Comparison of ENCODE assay signal across 8 mouse cellular contexts in the genomic region with DNA sequence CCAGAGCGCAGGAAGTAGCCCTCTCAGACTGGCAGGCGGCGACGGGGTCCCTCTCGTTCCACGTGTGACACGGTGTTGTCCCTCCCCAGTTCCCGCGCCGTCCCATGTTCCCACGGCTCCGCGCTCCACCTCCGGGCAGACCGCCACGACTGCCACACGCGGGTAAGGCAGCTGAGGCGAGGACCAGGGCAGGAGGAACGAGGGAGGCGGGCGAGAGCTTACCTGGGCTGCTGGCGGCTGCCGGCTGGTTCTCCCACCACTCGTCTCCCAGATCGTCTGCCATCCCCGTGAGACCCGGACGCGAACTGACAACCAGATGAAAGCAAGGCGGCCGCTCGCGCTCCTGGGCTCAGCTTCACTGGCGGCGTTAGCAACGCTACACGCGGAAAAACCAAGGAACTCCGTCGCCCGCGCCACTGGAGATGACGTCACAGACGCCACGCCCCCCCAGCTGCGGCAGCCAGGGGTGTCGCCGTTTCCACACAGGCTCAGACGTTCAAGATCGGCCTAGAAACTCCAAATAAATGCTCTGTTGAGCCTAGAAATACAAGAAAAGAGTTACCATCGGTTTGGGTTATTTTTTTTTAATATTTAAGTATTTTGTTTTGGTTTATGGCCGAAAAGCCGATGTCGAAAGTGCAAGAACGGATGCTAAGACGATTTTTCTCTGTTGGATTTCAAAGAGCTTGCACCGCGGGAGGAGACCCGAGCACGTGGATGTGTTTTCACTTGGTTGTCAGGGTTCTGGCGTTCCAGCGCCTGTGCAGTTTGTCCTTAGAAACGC. TPM values are rescaled to one million over a fixed set of nuclear protein-coding genes. Genes with fewer than 3 reads are reported as not detected.
DNase-seq lines count a peak whose midpoint lies in the region; ATAC-seq and TF ChIP-seq lines count a peak whose summit lies in the region.

A gene (minus strand): TSS at position 421 of the 784 bp plus-strand sequence.

- H3K9ac ChIP-seq in heart, embryonic 12.5 days, result peak within 1 kb of the TSS; percentile 81
- H3K9ac ChIP-seq in kidney, postnatal 0 days (ENCODE audit: low read depth, low read length), result peak within 1 kb of the TSS; percentile 77
- H3K9ac ChIP-seq in liver, embryonic 11.5 days (ENCODE audit: low read depth, low read length), result peak within 1 kb of the TSS; percentile 73
- H3K9ac ChIP-seq in stomach, embryonic 14.5 days (replicated peaks; ENCODE audit: low read depth, low read length), result peak within 1 kb of the TSS; percentile 34

- ATAC-seq in heart, embryonic 12.5 days (ENCODE audit: insufficient number of reproducible peaks, low FRiP score), result peak; percentile 90
- peak; percentile 92 for ATAC-seq in kidney, postnatal 0 days (replicated peaks; ENCODE audit: low FRiP score, low read depth)
- peak; percentile 90 for ATAC-seq in liver, embryonic 11.5 days (replicated peaks; ENCODE audit: low FRiP score)
- ATAC-seq in stomach, embryonic 14.5 days (ENCODE audit: insufficient number of reproducible peaks, insufficient read depth, low FRiP score, low read depth), result peak; percentile 90

- no peaks in the 10 kb centered on the region for H3K27me3 ChIP-seq in C2C12 (ENCODE audit: control insufficient read depth, insufficient read depth, insufficient read length)
- no peaks in the 10 kb centered on the region for H3K27me3 ChIP-seq in erythroblast, embryonic 14.5 days (ENCODE audit: control insufficient read depth)
- no peaks in the 10 kb centered on the region for H3K27me3 ChIP-seq in heart, embryonic 12.5 days (replicated peaks)
- H3K27me3 ChIP-seq in kidney, postnatal 0 days (ENCODE audit: insufficient read depth, low read length), result no peaks in the 10 kb centered on the region
- H3K27me3 ChIP-seq in liver, embryonic 11.5 days (replicated peaks; ENCODE audit: control insufficient read depth, insufficient read depth, low read length), result no peaks in the 10 kb centered on the region
- H3K27me3 ChIP-seq in stomach, embryonic 14.5 days (ENCODE audit: control insufficient read depth, insufficient read depth, low read length), result no peaks in the 10 kb centered on the region

- DNase-seq in brain, embryonic 14.5 days (ENCODE audit: low read depth), result peak; percentile 95
- DNase-seq in kidney, postnatal 0 days (ENCODE audit: low spot score), result peak; percentile 85
- peak; percentile 94 for DNase-seq in liver, embryonic 11.5 days (ENCODE audit: low spot score)
- peak; percentile 95 for DNase-seq in naive thymus-derived CD4-positive, alpha-beta T cell, adult 2 months (ENCODE audit: low read depth)

- H3K9me3 ChIP-seq in erythroblast, embryonic 14.5 days (ENCODE audit: control insufficient read depth, low read length), result no peaks in the 10 kb centered on the region
- 0 out of 2 replicates have a peak, but pooled peaks cover 3% of the 10 kb centered on the region for H3K9me3 ChIP-seq in heart, embryonic 12.5 days (replicated peaks)
- H3K9me3 ChIP-seq in kidney, postnatal 0 days (replicated peaks; ENCODE audit: low read length), result no peaks in the 10 kb centered on the region
- H3K9me3 ChIP-seq in liver, embryonic 11.5 days (ENCODE audit: control insufficient read depth, low read length), result no peaks in the 10 kb centered on the region
- H3K9me3 ChIP-seq in stomach, embryonic 14.5 days (ENCODE audit: control insufficient read depth, low read depth, low read length), result no peaks in the 10 kb centered on the region

- H3K4me2 ChIP-seq in heart, embryonic 12.5 days, result peak within 1 kb of the TSS; percentile 81
- H3K4me2 ChIP-seq in kidney, postnatal 0 days (ENCODE audit: low read length), result peak within 1 kb of the TSS; percentile 93
- H3K4me2 ChIP-seq in liver, embryonic 11.5 days, result peak within 1 kb of the TSS; percentile 80
- H3K4me2 ChIP-seq in stomach, embryonic 14.5 days (replicated peaks; ENCODE audit: low read depth, low read length), result peak within 1 kb of the TSS; percentile 72

- peak within 1 kb of the TSS; percentile 93 for H3ac ChIP-seq in C2C12 (ENCODE audit: control insufficient read depth, insufficient read length, low read depth)

- H3K4me3 ChIP-seq in C2C12 (ENCODE audit: insufficient read depth, poor library complexity, severe bottlenecking), result peak within 1 kb of the TSS; percentile 86
- peak within 1 kb of the TSS; percentile 93 for H3K4me3 ChIP-seq in erythroblast, embryonic 14.5 days (replicated peaks)
- H3K4me3 ChIP-seq in heart, embryonic 12.5 days, result peak within 1 kb of the TSS; percentile 99
- H3K4me3 ChIP-seq in kidney, postnatal 0 days (replicated peaks; ENCODE audit: low read depth, low read length), result peak within 1 kb of the TSS; percentile 90
- peak within 1 kb of the TSS; percentile 90 for H3K4me3 ChIP-seq in liver, embryonic 11.5 days (ENCODE audit: low read depth, low read length)
- H3K4me3 ChIP-seq in stomach, embryonic 14.5 days (ENCODE audit: low read depth, low read length), result peak within 1 kb of the TSS; percentile 70

- TF ChIP-seq CTCF in C2C12 (IDR thresholded peaks at IDR 0.05; ENCODE audit: control insufficient read depth, insufficient read depth, insufficient read length), result no peak
- no peak for TF ChIP-seq CTCF in brain, embryonic 14.5 days (IDR thresholded peaks at IDR 0.05; ENCODE audit: borderline replicate concordance, extremely low read depth, insufficient read depth, insufficient read length)
- TF ChIP-seq CTCF in kidney, postnatal 0 days (IDR thresholded peaks at IDR 0.05; ENCODE audit: low read depth), result 0 out of 2 replicates have a peak, but pooled peaks have one; percentile 4

- no peak within 1 kb of the TSS for H3K27ac ChIP-seq in heart, embryonic 12.5 days (ENCODE audit: poor library complexity, severe bottlenecking)
- H3K27ac ChIP-seq in kidney, postnatal 0 days, result peak within 1 kb of the TSS; percentile 55; the same call in 1 of the 2 replicates
- H3K27ac ChIP-seq in liver, embryonic 11.5 days (ENCODE audit: low read depth, low read length), result no peak within 1 kb of the TSS
- no peak within 1 kb of the TSS for H3K27ac ChIP-seq in stomach, embryonic 14.5 days (ENCODE audit: low read length)

- peaks cover 25% of the 10 kb centered on the region for H3K4me1 ChIP-seq in erythroblast, embryonic 14.5 days (ENCODE audit: control insufficient read depth)
- peaks cover 10% of the 10 kb centered on the region for H3K4me1 ChIP-seq in heart, embryonic 12.5 days (replicated peaks)
- H3K4me1 ChIP-seq in kidney, postnatal 0 days (replicated peaks; ENCODE audit: insufficient read depth, low read length), result no peaks in the 10 kb centered on the region
- peaks cover 5% of the 10 kb centered on the region; the same call in 1 of the 2 replicates for H3K4me1 ChIP-seq in liver, embryonic 11.5 days (replicated peaks; ENCODE audit: control insufficient read depth, insufficient read depth, low read length)
- peaks cover 9% of the 10 kb centered on the region for H3K4me1 ChIP-seq in stomach, embryonic 14.5 days (ENCODE audit: control insufficient read depth, insufficient read depth, low read length)

- H3K79me3 ChIP-seq in C2C12 (ENCODE audit: low read depth), result peaks cover 29% of the 10 kb centered on the region

- peaks cover 44% of the 10 kb centered on the region for H3K79me2 ChIP-seq in C2C12 (ENCODE audit: control insufficient read depth, insufficient read depth)

- 0 out of 2 replicates have a peak, but pooled peaks have one; percentile 12 for TF ChIP-seq POLR2A in brain, embryonic 14.5 days (IDR thresholded peaks at IDR 0.05; ENCODE audit: borderline replicate concordance, extremely low read depth, insufficient read depth, insufficient read length, poor library complexity, severe bottlenecking)

- no peaks in the 10 kb centered on the region for H3K36me3 ChIP-seq in C2C12 (ENCODE audit: control insufficient read depth, insufficient read depth)
- no peaks in the 10 kb centered on the region for H3K36me3 ChIP-seq in erythroblast, embryonic 14.5 days (ENCODE audit: control insufficient read depth)
- no peaks in the 10 kb centered on the region for H3K36me3 ChIP-seq in heart, embryonic 12.5 days
- H3K36me3 ChIP-seq in kidney, postnatal 0 days (ENCODE audit: insufficient read depth, low read length), result no peaks in the 10 kb centered on the region
- no peaks in the 10 kb centered on the region for H3K36me3 ChIP-seq in liver, embryonic 11.5 days (ENCODE audit: control insufficient read depth, insufficient read depth, low read length)
- H3K36me3 ChIP-seq in stomach, embryonic 14.5 days (ENCODE audit: control insufficient read depth, insufficient read depth, low read length), result no peaks in the 10 kb centered on the region

- WGBS in heart, embryonic 12.5 days, result under 1% methylated on average over 64 of the region's 64 CpGs
- under 1% methylated on average over 64 of the region's 64 CpGs for WGBS in kidney, postnatal 0 days
- under 1% methylated on average over 64 of the region's 64 CpGs for WGBS in liver, embryonic 11.5 days
- WGBS in stomach, embryonic 14.5 days, result under 1% methylated on average over 64 of the region's 64 CpGs

TF ChIP-seq in C2C12, 6 proteins besides CTCF, POLR2A, EP300 and RAD21:
- TF ChIP-seq CEBPB (IDR thresholded peaks at IDR 0.05; ENCODE audit: low read depth) (no peak), USF1 (IDR thresholded peaks at IDR 0.05; ENCODE audit: low read depth) (peak; percentile 2), MAX (IDR thresholded peaks at IDR 0.05) (peak; percentile 99), MYOG (IDR thresholded peaks at IDR 0.05; ENCODE audit: control insufficient read depth, extremely low read depth, insufficient read length) (no peak)

RNA-seq across cellular contexts. Expression of the gene that starts here (rescaled TPM):
- 37.5 TPM for polyA plus RNA-seq in C2C12 (2012; fragmentation: generic; extraction: Trizol)
- polyA plus RNA-seq in brain, embryonic 14.5 days (2012; rRNA removed), result 5.5 and 10.1 TPM in 2 replicates
- 2.8 and 3.5 TPM in 2 replicates for polyA plus RNA-seq in erythroblast, embryonic 14.5 days (2012)
- polyA plus RNA-seq in heart, embryonic 12.5 days (2016; fragmentation: Nextera tagmentation; extraction: Ambion mirVana), result 27.5 and 30.1 TPM in 2 replicates
- polyA plus RNA-seq in kidney, postnatal 0 days (2015; fragmentation: Nextera tagmentation; extraction: Ambion mirVana), result 50.4 and 50.5 TPM in 2 replicates
- 70.5 and 71.3 TPM in 2 replicates for polyA plus RNA-seq in liver, embryonic 11.5 days (2014; fragmentation: Nextera tagmentation; extraction: Ambion mirVana)
- polyA plus RNA-seq in stomach, embryonic 14.5 days (2014; fragmentation: Nextera tagmentation; extraction: Ambion mirVana), result 50.4 and 55.8 TPM in 2 replicates
